Mouse (Mus musculus): Measurements from ENCODE around the gene Amph.
"Not testable (repeated sequence)": the region's sequence is repeated elsewhere in the genome, so short reads cannot be mapped to it uniquely, and the experiment has no call there.

Amph gene

DNA sequence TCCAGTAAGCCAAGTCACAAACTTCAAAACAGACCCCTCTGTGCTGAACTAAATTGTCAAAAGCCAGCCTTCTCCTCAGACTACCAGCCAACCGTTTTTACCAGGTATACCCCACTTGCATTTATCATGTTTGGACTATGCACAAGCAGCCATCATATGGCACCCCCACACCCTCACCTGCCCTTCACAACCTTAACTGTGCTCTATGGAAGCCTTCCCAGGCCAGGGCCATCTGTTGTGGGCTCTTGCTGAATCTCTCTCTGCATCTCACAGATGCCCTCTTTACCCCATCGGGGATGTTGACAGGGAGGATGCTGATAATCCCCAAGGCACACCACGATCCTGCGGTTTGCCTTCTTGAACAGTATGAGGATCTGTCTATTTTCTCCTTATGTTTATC, 77.9 kb downstream of the Amph start:
- no peak for DNase-seq

- no peak for DNase-seq
Measured at GRCm38 (mm10) chr13:19026923-19027322, 78.9 kb downstream of the Amph start.

GRCm38 (mm10) chr13:19027766-19028350, 79.9 kb downstream of the Amph start:
- no peak for DNase-seq

DNA sequence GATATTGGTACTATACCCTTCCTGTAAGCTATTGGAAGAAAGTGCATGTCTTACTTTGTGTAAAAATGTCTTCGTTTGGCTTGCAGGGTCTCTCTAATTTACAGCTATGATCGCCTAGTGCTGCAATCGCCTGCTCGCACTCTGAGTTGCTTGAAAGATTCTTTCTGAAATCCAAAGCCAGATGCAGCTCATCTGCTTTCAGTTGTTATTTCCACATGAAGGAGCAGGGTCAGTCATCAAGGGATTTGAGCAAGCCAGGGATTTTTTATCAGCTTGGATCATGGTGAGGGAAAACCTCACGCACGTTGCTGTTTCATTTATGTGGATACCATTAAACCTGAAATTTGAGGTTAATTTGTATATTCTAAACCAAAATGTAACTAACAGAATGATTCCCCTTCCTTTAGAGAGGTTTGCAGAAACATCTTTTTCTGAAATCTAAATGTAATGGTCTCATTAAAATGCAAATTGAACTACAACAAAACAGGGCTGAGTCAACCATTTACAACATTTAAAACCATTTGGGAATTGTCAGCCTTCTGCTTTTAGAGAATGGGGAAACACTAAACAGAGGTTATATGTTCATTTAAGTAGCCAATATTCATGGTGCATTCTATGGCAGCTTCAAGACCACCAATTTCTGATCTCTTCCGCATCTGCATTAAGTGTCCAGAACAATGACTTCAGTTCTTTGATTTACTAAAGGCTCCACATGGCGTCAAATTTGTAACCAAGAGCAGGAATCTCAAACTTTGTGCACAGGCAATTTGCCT, 84.1 kb downstream of the Amph start:
- DNase-seq: no peak

DNA sequence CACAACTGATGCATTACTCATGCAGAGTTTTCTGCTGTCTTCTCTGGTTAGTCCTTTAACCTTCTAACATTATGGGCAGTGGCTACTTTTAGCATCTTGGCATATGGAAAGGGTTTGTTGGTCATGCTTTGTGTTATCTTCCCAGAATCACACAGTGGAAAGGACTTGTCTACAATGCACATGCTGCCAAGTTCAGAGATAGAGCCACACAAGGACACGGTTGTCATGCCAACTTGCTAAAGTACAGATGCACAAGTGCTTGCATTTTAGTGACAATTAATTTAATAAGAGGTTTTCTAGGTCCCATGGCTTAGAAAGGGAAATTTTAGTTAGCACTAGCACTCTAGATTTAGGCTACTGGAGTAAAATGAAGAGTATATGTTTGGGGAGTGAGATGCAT, 104.1 kb downstream of the Amph start:
- DNase-seq: no peak

DNA sequence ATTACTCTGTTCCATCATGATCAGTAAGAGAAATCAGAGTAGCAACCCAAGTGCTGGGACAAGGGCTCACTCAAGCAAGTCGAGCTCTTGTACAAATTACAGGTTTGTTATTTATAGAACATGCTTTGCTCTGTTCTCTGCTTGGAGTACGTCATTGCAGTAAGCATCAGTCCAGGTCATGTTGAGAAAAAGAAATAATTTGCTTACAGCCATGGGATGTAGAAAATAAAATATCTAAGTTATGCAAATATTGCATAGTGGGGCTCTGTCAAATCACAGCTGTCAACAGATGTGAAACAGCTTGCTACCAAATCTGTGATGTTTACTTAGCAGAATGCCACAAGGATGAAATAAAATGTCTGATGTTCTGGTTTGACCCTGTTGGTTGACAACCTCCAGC, 106.5 kb downstream of the Amph start:
- DNase-seq: no peak

- DNase-seq: no peak
Measured at GRCm38 (mm10) chr13:19072261-19072660, 124.3 kb downstream of the Amph start.

GRCm38 (mm10) chr13:19077427-19077826, 129.4 kb downstream of the Amph start:
- DNase-seq: no peak

GRCm38 (mm10) chr13:19081932-19082331, 133.9 kb downstream of the Amph start:
- DNase-seq: no peak

DNA sequence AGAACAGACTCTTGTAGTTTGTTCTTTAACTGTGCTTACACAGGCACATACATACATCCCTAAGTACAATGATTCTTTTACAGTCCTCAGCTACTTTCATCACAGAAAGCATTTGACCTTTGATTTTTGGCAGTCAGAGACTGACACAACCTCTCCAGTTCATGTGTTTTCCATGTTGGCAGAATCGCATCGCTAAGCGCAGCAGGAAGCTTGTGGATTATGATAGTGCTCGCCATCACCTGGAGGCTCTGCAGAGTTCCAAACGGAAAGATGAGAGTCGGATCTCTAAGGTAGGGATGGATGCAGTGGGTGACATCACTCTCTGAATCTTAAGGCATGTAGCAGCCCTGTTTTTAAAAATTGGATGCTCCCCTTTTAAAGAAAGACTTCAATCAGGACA, 146.6 kb downstream of the Amph start:
- DNase-seq: no peak

DNA sequence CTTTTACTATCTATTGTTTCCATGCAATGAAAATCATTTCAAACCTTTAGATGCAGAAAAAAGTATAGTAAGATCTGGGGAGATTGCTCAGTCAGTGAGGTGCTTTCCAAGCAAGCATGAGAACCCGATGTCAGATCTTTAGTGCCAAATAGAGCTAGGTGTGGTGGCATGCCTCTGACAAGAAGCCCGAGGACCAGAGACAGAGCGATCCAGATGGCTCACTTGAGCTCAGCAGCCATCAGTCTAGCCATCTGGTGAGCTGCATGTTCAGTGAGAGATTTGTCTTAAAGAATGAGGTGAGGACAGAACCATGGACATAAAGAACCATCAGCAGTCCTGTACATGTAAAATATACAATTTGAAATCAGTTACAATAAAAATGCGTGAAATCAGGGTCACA, 149.1 kb downstream of the Amph start:
- DNase-seq: no peak

DNA sequence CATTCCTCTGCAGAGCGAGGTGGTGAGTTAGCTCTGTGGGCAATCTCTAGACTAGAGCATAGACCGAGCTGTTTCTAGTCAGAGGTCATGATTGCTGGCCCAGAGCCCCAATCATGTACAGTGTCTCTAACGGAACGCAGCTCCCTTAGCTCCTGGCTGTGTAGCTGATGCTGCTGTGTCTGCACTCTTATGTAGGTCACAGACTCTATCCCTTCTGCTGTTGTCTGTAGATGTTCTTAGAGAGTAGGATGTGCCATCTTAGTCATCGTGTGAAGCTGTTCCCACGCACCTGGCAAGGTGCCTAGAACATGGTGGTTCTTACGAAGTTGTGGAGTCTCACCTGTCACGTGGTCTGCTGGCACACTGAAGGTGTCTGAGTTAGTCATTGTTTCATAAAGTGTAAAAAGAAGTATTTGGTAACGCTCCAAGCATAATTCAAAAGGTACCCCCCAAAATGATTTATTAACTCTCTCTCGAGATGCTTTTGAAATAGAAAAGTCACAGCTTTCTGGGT, 153.9 kb downstream of the Amph start:
- no peak for DNase-seq

DNA sequence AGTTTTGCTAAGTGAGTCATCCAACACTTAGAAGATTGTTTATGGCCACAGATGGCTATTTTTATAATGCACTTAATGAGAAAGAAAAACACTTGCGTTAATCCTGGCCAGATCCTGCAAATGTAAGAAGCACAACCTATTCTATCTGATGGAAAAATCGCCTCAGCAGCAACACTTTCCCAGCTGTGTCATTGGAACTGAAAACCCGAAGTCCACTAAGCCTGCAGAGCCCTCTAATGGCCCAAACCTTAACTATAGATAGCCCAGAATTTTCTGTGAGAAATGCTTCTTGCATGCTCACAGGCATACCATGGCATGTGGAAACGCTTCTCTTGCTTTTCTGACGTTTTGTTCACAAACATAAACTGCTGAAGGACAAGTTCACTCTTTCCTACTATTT, 158.4 kb downstream of the Amph start:
- DNase-seq: no peak

DNA sequence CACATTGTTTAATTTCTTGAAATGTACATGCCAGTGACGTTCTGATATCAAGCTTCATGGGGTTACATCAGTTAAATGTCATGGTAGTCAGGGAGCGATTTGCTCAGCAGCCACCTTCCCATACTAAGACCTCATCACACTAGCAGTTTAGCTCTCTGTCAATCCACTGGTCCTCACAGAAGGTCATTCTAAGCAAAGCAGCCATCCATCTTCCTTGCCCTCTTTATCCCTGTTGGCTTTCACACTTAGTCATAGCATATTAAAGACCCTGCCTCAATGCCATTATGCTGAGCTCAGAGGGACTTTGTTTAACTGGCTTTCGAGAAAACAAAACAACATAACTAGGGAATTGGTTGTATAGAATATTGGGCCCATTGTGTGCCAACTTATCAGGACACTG, 161.3 kb downstream of the Amph start:
- DNase-seq: no peak

- no peak for DNase-seq
Measured at GRCm38 (mm10) chr13:19113034-19113922, 165.3 kb downstream of the Amph start.

- not testable (repeated sequence) for DNase-seq
Measured at GRCm38 (mm10) chr13:19114761-19115160, 166.8 kb downstream of the Amph start.

DNA sequence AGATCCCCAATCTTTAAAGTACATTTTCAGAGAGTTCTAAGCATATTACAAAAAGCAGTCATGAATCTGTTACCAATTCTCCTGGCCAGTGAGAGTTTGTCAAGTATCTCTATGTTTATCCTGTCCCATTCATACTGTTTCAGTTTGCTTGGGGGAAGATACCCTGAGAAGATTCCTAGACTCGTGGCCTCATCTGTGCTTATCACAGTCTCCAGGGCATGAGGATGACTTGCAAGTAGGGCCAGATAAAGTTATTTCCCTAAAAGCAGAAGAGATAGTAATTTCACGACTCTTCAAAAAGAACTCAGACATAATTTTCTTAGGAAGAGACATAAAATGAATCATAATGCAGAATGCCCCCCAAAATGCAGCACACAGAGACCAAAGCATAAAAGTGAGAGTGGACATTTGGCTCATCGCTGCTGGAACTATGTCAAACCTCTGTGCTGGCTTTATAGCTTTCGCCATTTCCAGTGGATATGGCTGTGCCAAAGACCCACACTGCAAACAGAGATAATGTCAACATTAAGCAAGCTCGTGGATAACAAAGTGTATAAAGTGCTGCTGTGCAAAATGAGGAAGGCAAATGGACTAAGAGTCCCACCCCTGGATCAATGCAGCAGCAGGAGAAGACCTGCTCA, 179.0 kb downstream of the Amph start:
- no peak for DNase-seq

DNA sequence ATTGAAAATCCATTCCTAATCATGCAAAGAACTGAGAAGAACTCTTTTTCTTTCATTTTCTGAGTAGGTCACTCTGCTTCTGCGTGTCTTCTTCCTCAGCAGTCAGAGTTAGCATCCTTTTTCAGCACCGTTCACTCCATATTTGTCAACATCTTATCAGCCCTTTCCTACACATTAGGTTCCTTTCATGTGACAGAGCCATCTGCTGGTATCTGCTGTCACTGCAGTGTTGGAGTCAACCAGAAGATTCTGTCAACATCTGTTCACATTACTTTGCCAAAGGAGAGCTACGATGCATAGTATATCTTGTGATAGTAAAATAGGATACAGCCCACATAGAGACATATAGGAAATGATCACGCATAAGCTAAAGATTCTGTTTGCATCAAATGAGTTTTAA, 185.8 kb downstream of the Amph start:
- DNase-seq: peak; percentile 36 to 60

DNA sequence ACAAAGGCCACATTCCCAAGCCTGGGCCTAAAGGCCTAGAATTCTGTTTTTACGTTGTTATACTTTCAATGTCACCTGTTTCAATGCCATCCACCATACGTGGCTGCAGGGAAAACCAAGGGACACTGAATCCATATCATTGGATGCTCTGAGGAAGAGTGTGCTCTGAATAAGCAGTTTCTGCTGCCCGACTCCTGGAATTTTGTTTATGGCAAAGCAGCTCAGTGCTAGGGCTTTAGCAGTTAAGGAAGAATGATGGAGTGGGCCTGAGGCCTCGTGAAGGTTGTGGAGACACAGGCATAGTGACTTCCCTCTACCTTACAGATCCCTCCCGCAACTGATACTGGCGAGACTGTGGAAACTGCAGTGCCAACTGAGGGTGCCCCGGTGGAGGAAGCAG, 189.2 kb downstream of the Amph start:
- no peak for DNase-seq

- DNase-seq: no peak
Measured at GRCm38 (mm10) chr13:19137932-19138331, 189.9 kb downstream of the Amph start.

DNA sequence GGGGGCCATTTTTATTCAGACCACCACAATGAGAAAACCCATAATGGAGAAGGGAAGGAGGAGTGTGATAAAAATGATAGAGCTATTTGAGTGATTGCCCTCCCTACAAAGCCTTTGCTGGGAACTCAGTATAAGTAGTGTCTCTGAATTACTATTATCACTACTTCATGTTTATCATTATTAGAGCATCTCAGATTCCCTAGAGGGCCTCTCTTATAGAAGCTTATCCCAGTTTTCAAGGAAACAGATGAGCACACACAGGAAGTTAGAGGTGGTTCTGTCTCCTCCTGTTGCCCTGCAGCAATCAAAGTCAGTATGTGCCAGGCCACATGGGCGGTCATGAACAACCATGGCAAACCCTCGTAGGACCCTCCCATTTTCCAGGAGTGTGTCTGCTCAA, 190.5 kb downstream of the Amph start:
- DNase-seq: no peak

DNA sequence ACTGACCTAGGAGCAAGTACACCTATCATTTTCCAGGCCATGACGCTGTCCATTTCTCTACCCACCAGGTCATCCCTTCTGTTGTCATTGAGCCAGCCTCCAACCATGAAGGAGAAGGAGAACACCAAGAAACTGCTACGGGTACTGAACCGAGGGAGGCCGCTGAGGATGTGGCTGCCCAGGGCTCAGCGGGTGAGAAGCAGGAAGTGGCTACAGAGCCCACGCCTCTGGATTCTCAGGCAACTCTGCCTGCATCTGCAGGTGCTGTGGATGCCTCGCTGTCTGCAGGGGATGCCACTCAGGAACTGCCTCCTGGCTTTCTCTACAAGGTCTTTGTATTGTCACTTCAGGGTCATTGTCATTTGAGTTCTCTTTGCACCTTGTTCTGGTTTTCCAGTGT, 191.1 kb downstream of the Amph start:
- DNase-seq: no peak

DNA sequence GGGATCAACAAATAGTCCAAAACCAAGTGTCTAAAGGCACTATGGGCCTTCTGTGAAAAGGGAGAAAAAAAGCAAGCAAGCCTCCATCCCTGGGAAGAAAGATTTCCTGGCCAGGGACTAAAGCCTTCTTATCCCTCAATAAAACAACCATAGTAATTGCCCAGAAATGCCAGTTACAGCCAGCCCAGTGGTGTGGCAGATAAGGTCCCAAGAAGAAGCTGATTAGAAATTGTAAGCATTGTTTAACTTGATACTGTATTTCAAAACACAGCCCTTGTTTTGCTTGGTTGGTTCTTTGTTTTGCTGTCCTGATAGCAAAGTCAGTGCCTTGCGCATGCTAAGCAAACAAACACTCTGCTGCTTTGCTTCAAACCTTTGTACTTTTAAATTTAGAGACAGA, 191.8 kb downstream of the Amph start:
- DNase-seq: no peak
